ENCODE assay signal across 23 mouse cellular contexts in genomic region chr3:92966761-92967160, GRCm38 (mm10). TPM values are rescaled to one million over a fixed set of nuclear protein-coding genes. Genes with fewer than 3 reads are reported as not detected.
DNase-seq lines count a peak whose midpoint lies in the region; ATAC-seq and TF ChIP-seq lines count a peak whose summit lies in the region.
"Had no signal": no experiment of that assay in that cellular context is flagged by ENCODE, and none has a peak within 500 bp of the region (broad histone marks: within the 10 kb centered on the region; RNA-seq: fewer than 3 reads in every experiment).

Gene Lce3e (plus strand): TSS chr3:92967061.

- no peak within 1 kb of the TSS for H3K4me3 ChIP-seq in embryonic facial prominence, embryonic 15.5 days (replicated peaks)
- no peak within 1 kb of the TSS for H3K4me3 ChIP-seq in embryonic facial prominence, embryonic 10.5 days
- no peak within 1 kb of the TSS for H3K4me3 ChIP-seq in lung, adult 2 months (replicated peaks; ENCODE audit: extremely low read depth, low read depth, low read length)
- H3K4me3 ChIP-seq in stomach, postnatal 0 days (ENCODE audit: low read depth, low read length), result no peak within 1 kb of the TSS

- H3K27ac ChIP-seq in embryonic facial prominence, embryonic 15.5 days (replicated peaks), result no peak within 1 kb of the TSS
- no peak within 1 kb of the TSS for H3K27ac ChIP-seq in embryonic facial prominence, embryonic 10.5 days (replicated peaks)
- H3K27ac ChIP-seq in stomach, postnatal 0 days (replicated peaks), result no peak within 1 kb of the TSS

- no peak within 1 kb of the TSS for H3K9ac ChIP-seq in embryonic facial prominence, embryonic 15.5 days
- no peak within 1 kb of the TSS for H3K9ac ChIP-seq in stomach, postnatal 0 days (ENCODE audit: low read length)

- ATAC-seq in embryonic facial prominence, embryonic 15.5 days (ENCODE audit: insufficient number of reproducible peaks, low FRiP score, low TSS enrichment, low read depth), result no peak
- no peak for ATAC-seq in stomach, postnatal 0 days (ENCODE audit: low FRiP score, low TSS enrichment)
- ATAC-seq: activated CD4-positive, CD25-positive, alpha-beta regulatory T cell, adult 4 months; CD4-positive, CD25-positive, alpha-beta regulatory T cell, adult 4 months; Patski had no signal

- no peaks in the 10 kb centered on the region for H3K9me3 ChIP-seq in embryonic facial prominence, embryonic 15.5 days (replicated peaks)
- no peaks in the 10 kb centered on the region for H3K9me3 ChIP-seq in embryonic facial prominence, embryonic 10.5 days
- H3K9me3 ChIP-seq in stomach, postnatal 0 days (ENCODE audit: control insufficient read depth, low read length), result no peaks in the 10 kb centered on the region
- H3K9me3 ChIP-seq: G1E had no signal

- 84% methylated on average over 2 of the region's 2 CpGs for WGBS in embryonic facial prominence, embryonic 15.5 days
- WGBS in embryonic facial prominence, embryonic 10.5 days, result 93% methylated on average over 2 of the region's 2 CpGs
- WGBS in lung, adult 2 months, result 88% methylated on average over 2 of the region's 2 CpGs
- WGBS in stomach, postnatal 0 days, result 92% methylated on average over 2 of the region's 2 CpGs

- H3K4me1 ChIP-seq in embryonic facial prominence, embryonic 15.5 days, result no peaks in the 10 kb centered on the region
- no peaks in the 10 kb centered on the region for H3K4me1 ChIP-seq in embryonic facial prominence, embryonic 10.5 days
- H3K4me1 ChIP-seq in lung, adult 2 months (ENCODE audit: control insufficient read depth, insufficient read depth, low read length), result no peaks in the 10 kb centered on the region
- H3K4me1 ChIP-seq in stomach, postnatal 0 days (replicated peaks; ENCODE audit: control insufficient read depth, insufficient read depth), result no peaks in the 10 kb centered on the region

- H3K36me3 ChIP-seq in embryonic facial prominence, embryonic 15.5 days, result no peaks in the 10 kb centered on the region
- H3K36me3 ChIP-seq in embryonic facial prominence, embryonic 10.5 days (replicated peaks), result no peaks in the 10 kb centered on the region
- H3K36me3 ChIP-seq in stomach, postnatal 0 days (ENCODE audit: control insufficient read depth, insufficient read depth, low read length), result no peaks in the 10 kb centered on the region
- H3K36me3 ChIP-seq: G1E had no signal

- TF ChIP-seq EP300 in stomach, postnatal 0 days (optimal IDR thresholded peaks at IDR 0.05), result no peak

- no peak for TF ChIP-seq POLR2A in lung, adult 2 months (IDR thresholded peaks at IDR 0.05; ENCODE audit: borderline replicate concordance, extremely low read depth, low read depth, low read length)

- no peak for DNase-seq in embryonic facial prominence, embryonic 10.5 days (ENCODE audit: low spot score)
- no peak for DNase-seq in lung, adult 2 months
- DNase-seq in lung, postnatal 36 days, result no peak
- no peak for DNase-seq in stomach, postnatal 0 days (ENCODE audit: low spot score)
- no peak for DNase-seq in right cerebral cortex, postnatal 25 days
- DNase-seq: adrenal gland, adult 2 months; adrenal gland, adult 8-10 months; adrenal gland, postnatal 10 days; adrenal gland, postnatal 14 days; adrenal gland, postnatal 25 days; adrenal gland, postnatal 36 days; B cell, adult 2 months; cerebellum, adult 11 months; cerebellum, adult 11-12 months; cerebellum, adult 18-20 months had no signal

- no peak within 1 kb of the TSS for H3K4me2 ChIP-seq in embryonic facial prominence, embryonic 15.5 days (replicated peaks)
- no peak within 1 kb of the TSS for H3K4me2 ChIP-seq in stomach, postnatal 0 days (replicated peaks; ENCODE audit: low read depth)

- no peaks in the 10 kb centered on the region for H3K27me3 ChIP-seq in embryonic facial prominence, embryonic 15.5 days
- no peaks in the 10 kb centered on the region for H3K27me3 ChIP-seq in embryonic facial prominence, embryonic 10.5 days (replicated peaks; ENCODE audit: low read depth, poor library complexity, severe bottlenecking)
- no peaks in the 10 kb centered on the region for H3K27me3 ChIP-seq in stomach, postnatal 0 days (ENCODE audit: control insufficient read depth, insufficient read depth, low read length)
- H3K27me3 ChIP-seq: CH12.LX had no signal

- TF ChIP-seq CTCF in lung, adult 2 months (IDR thresholded peaks at IDR 0.05; ENCODE audit: insufficient read depth, low read length), result no peak
- no peak for TF ChIP-seq CTCF in stomach, postnatal 0 days (IDR thresholded peaks at IDR 0.05; ENCODE audit: low read depth)

RNA-seq across cellular contexts. Expression of gene Lce3e, which starts in this region (rescaled TPM):
- polyA plus RNA-seq in embryonic facial prominence, embryonic 15.5 days (2015; fragmentation: Nextera tagmentation; extraction: Ambion mirVana), result 12.5 and 39.4 TPM in 2 replicates
- not detected in 2 replicates for polyA plus RNA-seq in embryonic facial prominence, embryonic 10.5 days (2016; fragmentation: Nextera tagmentation; extraction: Ambion mirVana)
- 169 TPM in 1 of 2 replicates, not detected in the other for polyA plus RNA-seq in lung, adult 2 months (2012; rRNA removed)
- 1,443 and 1,461 TPM in 2 replicates for polyA plus RNA-seq in stomach, postnatal 0 days (2015; fragmentation: Nextera tagmentation; extraction: Ambion mirVana)
- polyA plus RNA-seq: activated CD4-positive, CD25-positive, alpha-beta regulatory T cell, adult 4 months; adrenal gland, adult 2 months; brain, embryonic 14.5 days; C2C12; CD4-positive, CD25-positive, alpha-beta regulatory T cell, adult 4 months; G1E; Patski had no signal
